Mouse (Mus musculus) hindbrain, postnatal 0 days (tissue): ENCODE data around the gene Atad3a. TPM values are rescaled to one million over a fixed set of nuclear protein-coding genes. Genes with fewer than 3 reads are reported as not detected.
A peak's percentile ranks its signal among the peaks of the same experiment; 100 is the strongest.

ENCODE experiments used
- ATAC-seq: fragments of 200-750 bp; cut with Nextera tagmentation; 2 replicates; pipeline ENCODE4 v1.8.0; 2017; ENCODE audit warnings: mild to moderate bottlenecking, moderate TSS enrichment, moderate library complexity
- DNase-seq: peaks from one replicate; pipeline ENCODE4 v3.0.0-alpha.2; 2015; ENCODE audit warnings: low spot score
- H3K27ac ChIP-seq: fragments of 300-500 bp; sonication (generic); 2 replicates; pipeline ENCODE4 v1.5.1; 2014; ENCODE audit warnings: mild to moderate bottlenecking
- H3K27me3 ChIP-seq: fragments of 300-500 bp; sonication (generic); 2 replicates; pipeline ENCODE4 v1.6.1; 2014; ENCODE audit warnings: low read length, mixed read lengths; ENCODE audit not compliant: insufficient read depth
- H3K36me3 ChIP-seq: fragments of 300-500 bp; sonication (generic); 2 replicates; pipeline ENCODE4 v1.6.1; 2014; ENCODE audit warnings: low read length, mixed read lengths; ENCODE audit not compliant: insufficient read depth
- H3K4me1 ChIP-seq: fragments of 300-500 bp; sonication (generic); 2 replicates; pipeline ENCODE4 v1.6.1; 2014; ENCODE audit warnings: antibody characterized with exemption, low read length, mixed read lengths; ENCODE audit not compliant: insufficient read depth
- H3K4me2 ChIP-seq: fragments of 300-500 bp; sonication (generic); 2 replicates; pipeline ENCODE4 v1.6.1; 2014; ENCODE audit warnings: low read depth, mild to moderate bottlenecking, low read length, moderate library complexity, mixed read lengths
- H3K4me3 ChIP-seq: fragments of 300-500 bp; sonication (generic); 2 replicates; pipeline ENCODE4 v1.5.1; 2014; ENCODE audit warnings: low read length
- H3K9ac ChIP-seq: fragments of 300-500 bp; sonication (generic); replicated peaks from 2 replicates; pipeline ENCODE4 v1.6.1; 2014; ENCODE audit warnings: mild to moderate bottlenecking, low read length, moderate library complexity, mixed read lengths
- H3K9me3 ChIP-seq: fragments of 300-500 bp; sonication (generic); 2 replicates; pipeline ENCODE4 v1.6.1; 2016; ENCODE audit warnings: low read length, mixed read lengths
- CTCF ChIP-seq: IDR thresholded peaks from 2 replicates; pipeline ENCODE4 v1.5.1; 2016; ENCODE audit warnings: antibody characterized with exemption, control low read depth, low read depth
- WGBS: fragments of 180-500 bp; shearing (Covaris S2); extraction: QIAGEN DNeasy Blood & Tissue Kit; methylation state at CpG from one replicate; pipeline ENCODE4 v1.1.7; 2014; 5-methylcytosine and 5-hydroxymethylcytosine counted together
- polyA plus RNA-seq: library from polyadenylated mRNA; unstranded; fragments of >200 nt; fragmentation: Nextera tagmentation; extraction: Ambion mirVana; gene quantifications from 2 replicates; pipeline ENCODE4 v1.2.1, GENCODE M21; 2015
- total RNA-seq: library from RNA; depleted of rRNA; stranded (reverse); fragments of >200 nt; gene quantifications from 2 replicates; pipeline ENCODE4 v1.2.3, GENCODE M21; 2014

The Atad3a gene
- total and polyA plus RNA-seq, 2 experiments from 2014 or later, result 72.2 to 83.4 TPM

- no peaks in the 10 kb centered on the region for H3K36me3 ChIP-seq
- no peak for TF ChIP-seq CTCF
- no peaks in the 10 kb centered on the region for H3K9me3 ChIP-seq
- no peaks in the 10 kb centered on the region for H3K27me3 ChIP-seq
- peak overlapping the region; percentile 42 for H3K4me3 ChIP-seq
- no peak for DNase-seq
- peak overlapping the region; percentile 75; the same call in 1 of the 2 replicates for H3K27ac ChIP-seq
- H3K4me2 ChIP-seq, result peak overlapping the region; percentile 75
- ATAC-seq, result peak; percentile 22
- peak overlapping the region; percentile 66 for H3K9ac ChIP-seq
- 42% methylated on average over 24 of the region's 24 CpGs for WGBS
- H3K4me1 ChIP-seq, result peaks cover 13% of the 10 kb centered on the region
These were observed 9.7 kb upstream of the Atad3a start for GRCm38 (mm10) chr4:155770626-155771025.

- ATAC-seq (peak; percentile 85), DNase-seq (peak; percentile 93)
- Histone ChIP-seq H3K27me3 (no peaks in the 10 kb centered on the region), H3K4me2 (peak overlapping the region; percentile 75), H3K36me3 (no peaks in the 10 kb centered on the region), H3K27ac (peak overlapping the region; percentile 75), H3K4me1 (peaks cover 8% of the 10 kb centered on the region), H3K9ac (peak overlapping the region; percentile 66), H3K4me3 (peak overlapping the region; percentile 42), H3K9me3 (no peaks in the 10 kb centered on the region)
- TF ChIP-seq CTCF, result peak; percentile 90
- 2% methylated on average over 39 of the region's 39 CpGs for WGBS
These were observed 9.1 kb upstream of the Atad3a start for GRCm38 (mm10) chr4:155769880-155770512.

- DNase-seq (no peak), ATAC-seq (no peak)
- peak overlapping the region; percentile 42 for H3K4me3 ChIP-seq
- no peaks in the 10 kb centered on the region for H3K27me3 ChIP-seq
- peaks cover 4% of the 10 kb centered on the region for H3K4me1 ChIP-seq
- 57% methylated on average over 5 of the region's 5 CpGs for WGBS
- H3K36me3 ChIP-seq, result no peaks in the 10 kb centered on the region
- TF ChIP-seq CTCF, result no peak
- H3K4me2 ChIP-seq, result peak overlapping the region; percentile 75
- no peaks in the 10 kb centered on the region for H3K9me3 ChIP-seq
- peak overlapping the region; percentile 75 for H3K27ac ChIP-seq
- peak overlapping the region; percentile 66 for H3K9ac ChIP-seq
These were observed 8.6 kb upstream of the Atad3a start for GRCm38 (mm10) chr4:155769496-155769879.

- no peaks in the 10 kb centered on the region for H3K27me3 ChIP-seq
- H3K4me2 ChIP-seq, result no peak overlapping the region
- DNase-seq (no peak), ATAC-seq (no peak)
- no peak overlapping the region; the same call in 1 of the 2 replicates for H3K9ac ChIP-seq
- H3K36me3 ChIP-seq, result no peaks in the 10 kb centered on the region; the same call in 1 of the 2 replicates
- TF ChIP-seq CTCF, result no peak
- 87% methylated on average over 3 of the region's 3 CpGs for WGBS
- H3K27ac ChIP-seq, result no peak overlapping the region
- H3K4me3 ChIP-seq, result no peak overlapping the region
- no peaks in the 10 kb centered on the region for H3K9me3 ChIP-seq
- peaks cover 14% of the 10 kb centered on the region for H3K4me1 ChIP-seq
These were observed 1.5 kb upstream of the Atad3a start for GRCm38 (mm10) chr4:155762357-155762756.

- Histone ChIP-seq H3K9me3 (no peaks in the 10 kb centered on the region), H3K4me2 (peak overlapping the region; percentile 99), H3K9ac (peak overlapping the region; percentile 57), H3K4me1 (peaks cover 14% of the 10 kb centered on the region), H3K27me3 (no peaks in the 10 kb centered on the region), H3K4me3 (peak overlapping the region; percentile 80), H3K36me3 (no peaks in the 10 kb centered on the region; the same call in 1 of the 2 replicates), H3K27ac (peak overlapping the region; percentile 51; the same call in 1 of the 2 replicates)
- WGBS, result 2% methylated on average over 28 of the region's 28 CpGs
- no peak for TF ChIP-seq CTCF
- ATAC-seq (0 out of 2 replicates have a peak, but pooled peaks have one; percentile 6), DNase-seq (no peak)
These were observed 635 bp upstream of the Atad3a start for GRCm38 (mm10) chr4:155761356-155762099.

- peaks cover 14% of the 10 kb centered on the region for H3K4me1 ChIP-seq
- H3K4me3 ChIP-seq, result peak overlapping the region; percentile 80
- peaks cover 8% of the 10 kb centered on the region; the same call in 1 of the 2 replicates for H3K36me3 ChIP-seq
- TF ChIP-seq CTCF, result peak; percentile 50
- H3K27ac ChIP-seq, result peak overlapping the region; percentile 72; the same call in 1 of the 2 replicates
- DNase-seq, result peak; percentile 59
- no peaks in the 10 kb centered on the region for H3K27me3 ChIP-seq
- H3K4me2 ChIP-seq, result peak overlapping the region; percentile 99
- peak overlapping the region; percentile 73 for H3K9ac ChIP-seq
- no peaks in the 10 kb centered on the region for H3K9me3 ChIP-seq
- peak; percentile 8 for ATAC-seq
- WGBS, result 5% methylated on average over 10 of the region's 10 CpGs
These were observed 856 bp downstream of the Atad3a start for GRCm38 (mm10) chr4:155759862-155760612.
